Mouse (Mus musculus) hindbrain, embryonic 12.5 days (tissue): ENCODE measurements around the gene Khnyn. TPM values are rescaled to one million over a fixed set of nuclear protein-coding genes. Genes with fewer than 3 reads are reported as not detected.

Experiments used
- ATAC-seq: fragments of 200-750 bp; cut with Nextera tagmentation; 2 replicates; pipeline ENCODE4 v1.8.0; 2017; ENCODE audit warnings: moderate TSS enrichment; ENCODE audit not compliant: low FRiP score
- H3K27ac ChIP-seq: fragments of 300-500 bp; sonication (generic); 2 replicates; pipeline ENCODE4 v1.5.1; 2016; ENCODE audit warnings: mild to moderate bottlenecking
- H3K27me3 ChIP-seq: fragments of 300-500 bp; sonication (generic); 2 replicates; pipeline ENCODE4 v1.6.1; 2016; ENCODE audit warnings: mild to moderate bottlenecking
- H3K36me3 ChIP-seq: fragments of 300-500 bp; sonication (generic); 2 replicates; pipeline ENCODE4 v1.6.1; 2016; ENCODE audit warnings: mild to moderate bottlenecking
- H3K4me1 ChIP-seq: fragments of 300-500 bp; sonication (generic); 2 replicates; pipeline ENCODE4 v1.6.1; 2016
- H3K4me2 ChIP-seq: fragments of 300-500 bp; sonication (generic); replicated peaks from 2 replicates; pipeline ENCODE4 v1.6.1; 2016; ENCODE audit warnings: mild to moderate bottlenecking
- H3K4me3 ChIP-seq: fragments of 300-500 bp; sonication (generic); 2 replicates; pipeline ENCODE4 v1.5.1; 2016; ENCODE audit warnings: mild to moderate bottlenecking
- H3K9ac ChIP-seq: fragments of 300-500 bp; sonication (generic); 2 replicates; pipeline ENCODE4 v1.6.1; 2016; ENCODE audit warnings: mild to moderate bottlenecking, moderate library complexity
- H3K9me3 ChIP-seq: fragments of 300-500 bp; sonication (generic); replicated peaks from 2 replicates; pipeline ENCODE4 v1.6.1; 2016; ENCODE audit warnings: mild to moderate bottlenecking
- WGBS: fragments of 180-500 bp; shearing (Covaris S2); methylation state at CpG from one replicate; pipeline ENCODE4 v1.1.7; 2016; 5-methylcytosine and 5-hydroxymethylcytosine counted together
- polyA plus RNA-seq: library from polyadenylated mRNA; unstranded; fragments of >200 nt; fragmentation: Nextera tagmentation; extraction: Ambion mirVana; gene quantifications from 2 replicates; pipeline ENCODE4 v1.2.1, GENCODE M21; 2016

Gene Khnyn
- polyA plus RNA-seq, 1 experiment from 2014 or later = 23.5 TPM

- Histone ChIP-seq H3K9ac (no peak overlapping the region), H3K27me3 (no peaks in the 10 kb centered on the region), H3K27ac (peak overlapping the region; percentile 17; the same call in 1 of the 2 replicates), H3K4me2 (0 out of 2 replicates have a peak overlapping the region, but pooled peaks have one; percentile 15), H3K9me3 (no peaks in the 10 kb centered on the region), H3K36me3 (peaks cover 2% of the 10 kb centered on the region; the same call in 1 of the 2 replicates), H3K4me3 (no peak overlapping the region), H3K4me1 (peaks cover 13% of the 10 kb centered on the region; the same call in 1 of the 2 replicates)
- ATAC-seq = no peak
- 28% methylated on average over 14 of the region's 14 CpGs for WGBS
These were observed 7.1 kb upstream of the Khnyn start for GRCm38 (mm10) chr14:55877469-55878315.

- no peaks in the 10 kb centered on the region for H3K27me3 ChIP-seq
- H3K36me3 ChIP-seq = no peaks in the 10 kb centered on the region
- ATAC-seq = no peak
- H3K27ac ChIP-seq = no peak overlapping the region
- H3K9ac ChIP-seq = no peak overlapping the region
- peaks cover 9% of the 10 kb centered on the region; the same call in 1 of the 2 replicates for H3K4me1 ChIP-seq
- no peak overlapping the region for H3K4me3 ChIP-seq
- WGBS = 38% methylated on average over 7 of the region's 7 CpGs
- H3K9me3 ChIP-seq = no peaks in the 10 kb centered on the region
- no peak overlapping the region for H3K4me2 ChIP-seq
These were observed 6.3 kb upstream of the Khnyn start for GRCm38 (mm10) chr14:55878316-55878940.

- Histone ChIP-seq H3K27ac (no peak overlapping the region), H3K9me3 (no peaks in the 10 kb centered on the region), H3K4me2 (no peak overlapping the region), H3K4me1 (peaks cover 13% of the 10 kb centered on the region), H3K4me3 (no peak overlapping the region), H3K27me3 (no peaks in the 10 kb centered on the region), H3K9ac (no peak overlapping the region), H3K36me3 (no peaks in the 10 kb centered on the region)
- WGBS = 50% methylated on average over 1 of the region's 1 CpGs
- no peak for ATAC-seq
These were observed 5.1 kb upstream of the Khnyn start for GRCm38 (mm10) chr14:55879623-55880022.

GRCm38 (mm10) chr14:55880982-55881381 lies 3.8 kb upstream of the Khnyn start:
- H3K9ac ChIP-seq = no peak overlapping the region
- no peak overlapping the region for H3K27ac ChIP-seq
- ATAC-seq = no peak
- 82% methylated on average over 8 of the region's 8 CpGs for WGBS
- H3K27me3 ChIP-seq = no peaks in the 10 kb centered on the region
- H3K4me2 ChIP-seq = no peak overlapping the region
- H3K36me3 ChIP-seq = no peaks in the 10 kb centered on the region
- peaks cover 25% of the 10 kb centered on the region for H3K4me1 ChIP-seq
- H3K4me3 ChIP-seq = no peak overlapping the region
- H3K9me3 ChIP-seq = no peaks in the 10 kb centered on the region

GRCm38 (mm10) chr14:55882171-55882641 lies 2.5 kb upstream of the Khnyn start:
- no peaks in the 10 kb centered on the region for H3K27me3 ChIP-seq
- H3K4me3 ChIP-seq = no peak overlapping the region

GRCm38 (mm10) chr14:55883149-55883661 lies 1.5 kb upstream of the Khnyn start:
- H3K4me1 ChIP-seq = peaks cover 27% of the 10 kb centered on the region
- H3K9ac ChIP-seq = no peak overlapping the region
- H3K27me3 ChIP-seq = no peaks in the 10 kb centered on the region
- ATAC-seq = no peak
- no peak overlapping the region for H3K4me3 ChIP-seq
- no peaks in the 10 kb centered on the region for H3K9me3 ChIP-seq
- H3K36me3 ChIP-seq = peaks cover 16% of the 10 kb centered on the region
- no peak overlapping the region for H3K4me2 ChIP-seq
- 91% methylated on average over 13 of the region's 13 CpGs for WGBS
- H3K27ac ChIP-seq = no peak overlapping the region

More at GRCm38 (mm10) chr14:55882171-55882641, 2.5 kb upstream of the Khnyn start:
- ATAC-seq = no peak
- Histone ChIP-seq H3K36me3 (peaks cover 6% of the 10 kb centered on the region), H3K4me2 (no peak overlapping the region), H3K4me1 (peaks cover 30% of the 10 kb centered on the region), H3K27ac (no peak overlapping the region), H3K9ac (no peak overlapping the region), H3K9me3 (no peaks in the 10 kb centered on the region)
- WGBS = 70% methylated on average over 6 of the region's 6 CpGs

GRCm38 (mm10) chr14:55883663-55884062 lies 1.1 kb upstream of the Khnyn start:
- no peaks in the 10 kb centered on the region for H3K27me3 ChIP-seq
- H3K4me1 ChIP-seq = peaks cover 27% of the 10 kb centered on the region
- no peak overlapping the region for H3K4me2 ChIP-seq
- H3K9me3 ChIP-seq = no peaks in the 10 kb centered on the region
- 0 out of 2 replicates have a peak overlapping the region, but pooled peaks have one; percentile 80 for H3K27ac ChIP-seq
- H3K4me3 ChIP-seq = no peak overlapping the region
- ATAC-seq = no peak
- peaks cover 21% of the 10 kb centered on the region for H3K36me3 ChIP-seq
- 88% methylated on average over 12 of the region's 12 CpGs for WGBS
- no peak overlapping the region for H3K9ac ChIP-seq

- Histone ChIP-seq H3K4me1 (peaks cover 27% of the 10 kb centered on the region), H3K27me3 (no peaks in the 10 kb centered on the region), H3K4me2 (peak within 1 kb of the TSS; percentile 77), H3K36me3 (peaks cover 24% of the 10 kb centered on the region), H3K27ac (peak within 1 kb of the TSS; percentile 80), H3K4me3 (peak within 1 kb of the TSS; percentile 80), H3K9me3 (no peaks in the 10 kb centered on the region), H3K9ac (peak within 1 kb of the TSS; percentile 85)
- WGBS = 28% methylated on average over 4 of the region's 4 CpGs
- peak; percentile 36; the same call in 1 of the 2 replicates for ATAC-seq
These were observed 581 bp upstream of the Khnyn start, which contains the start of gene Cbln3 for GRCm38 (mm10) chr14:55884166-55884565. TSS of gene Cbln3 (minus strand) at chr14:55884392.

GRCm38 (mm10) chr14:55885114-55885790 lies 505 bp downstream of the Khnyn start:
- H3K27me3 ChIP-seq = no peaks in the 10 kb centered on the region
- H3K9me3 ChIP-seq = no peaks in the 10 kb centered on the region
- H3K27ac ChIP-seq = peak overlapping the region; percentile 80
- H3K4me2 ChIP-seq = peak overlapping the region; percentile 77
- peak overlapping the region; percentile 80 for H3K4me3 ChIP-seq
- peak; percentile 77 for ATAC-seq
- H3K36me3 ChIP-seq = peaks cover 35% of the 10 kb centered on the region
- H3K4me1 ChIP-seq = peaks cover 27% of the 10 kb centered on the region
- 1% methylated on average over 14 of the region's 30 CpGs for WGBS
- peak overlapping the region; percentile 85 for H3K9ac ChIP-seq

GRCm38 (mm10) chr14:55885791-55886271 lies 1.1 kb downstream of the Khnyn start:
- H3K4me1 ChIP-seq = peaks cover 27% of the 10 kb centered on the region
- no peaks in the 10 kb centered on the region for H3K27me3 ChIP-seq
- no peak overlapping the region for H3K27ac ChIP-seq
- H3K9ac ChIP-seq = peak overlapping the region; percentile 85
- H3K9me3 ChIP-seq = no peaks in the 10 kb centered on the region
- WGBS = 7% methylated on average over 16 of the region's 16 CpGs
- ATAC-seq = no peak
- peaks cover 36% of the 10 kb centered on the region for H3K36me3 ChIP-seq
- peak overlapping the region; percentile 77 for H3K4me2 ChIP-seq
- peak overlapping the region; percentile 80 for H3K4me3 ChIP-seq

- Histone ChIP-seq H3K36me3 (peaks cover 44% of the 10 kb centered on the region), H3K27ac (no peak overlapping the region), H3K9ac (no peak overlapping the region), H3K4me3 (no peak overlapping the region), H3K4me2 (no peak overlapping the region), H3K4me1 (peaks cover 27% of the 10 kb centered on the region), H3K27me3 (no peaks in the 10 kb centered on the region), H3K9me3 (no peaks in the 10 kb centered on the region)
- ATAC-seq = no peak
- WGBS = 86% methylated on average over 24 of the region's 24 CpGs
These were observed 2.0 kb downstream of the Khnyn start for GRCm38 (mm10) chr14:55886571-55887382.
